Mouse (Mus musculus) retina, postnatal 7 days (tissue): ENCODE data around the gene Ptprc.

Experiments used
- DNase-seq: peaks from one replicate; pipeline ENCODE4 v3.0.0-alpha.2; 2012; ENCODE audit warnings: low read depth, low spot score

The Ptprc gene

GRCm38 (mm10) chr1:138153126-138153525 is 22.4 kb downstream of the Ptprc start:
- DNase-seq: no peak

- no peak for DNase-seq
Observed at GRCm38 (mm10) chr1:138148844-138149243, 26.7 kb downstream of the Ptprc start.

DNA sequence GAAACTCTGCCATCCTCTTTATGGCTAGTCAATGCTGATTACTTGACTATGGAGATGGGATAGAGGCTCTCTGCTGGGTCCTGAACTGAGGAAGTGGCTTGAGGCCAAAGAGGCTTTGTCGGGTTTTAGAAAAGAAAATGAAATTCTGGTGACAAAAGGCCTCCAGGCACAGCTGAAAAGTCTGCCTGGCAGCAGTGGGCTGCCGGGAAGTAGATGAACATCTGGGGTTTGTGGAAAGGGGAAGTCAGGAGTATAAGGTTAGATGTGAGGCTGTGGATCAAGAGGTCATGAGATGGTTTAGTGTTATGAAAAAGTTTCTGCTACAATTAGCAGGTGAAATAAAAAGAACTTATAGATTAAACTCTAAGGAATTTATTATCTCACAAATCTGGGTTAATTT is 29.9 kb downstream of the Ptprc start:
- DNase-seq: no peak

GRCm38 (mm10) chr1:138145148-138145547 is 30.4 kb downstream of the Ptprc start:
- DNase-seq: no peak

- DNase-seq: no peak
Observed at GRCm38 (mm10) chr1:138144365-138144764, 31.1 kb downstream of the Ptprc start.

DNA sequence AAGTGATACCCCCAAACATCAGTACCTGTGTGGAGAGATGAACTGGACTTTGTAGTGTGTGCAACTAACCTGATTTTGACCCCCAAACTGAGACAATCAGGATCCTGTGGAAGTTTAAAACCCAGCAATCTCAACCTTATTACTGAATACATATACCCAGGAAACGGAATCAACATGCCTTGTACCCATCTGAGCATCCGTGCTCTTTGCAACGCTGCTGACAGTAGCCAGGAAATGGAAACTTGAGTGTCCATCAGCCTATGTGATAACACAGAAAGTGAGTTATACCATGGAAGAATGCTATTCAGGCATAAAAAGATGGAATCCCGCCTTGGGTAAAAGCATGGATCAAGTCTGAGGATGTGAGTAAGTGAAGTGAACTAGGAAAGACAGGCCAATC is 34.7 kb downstream of the Ptprc start:
- DNase-seq: no peak

DNA sequence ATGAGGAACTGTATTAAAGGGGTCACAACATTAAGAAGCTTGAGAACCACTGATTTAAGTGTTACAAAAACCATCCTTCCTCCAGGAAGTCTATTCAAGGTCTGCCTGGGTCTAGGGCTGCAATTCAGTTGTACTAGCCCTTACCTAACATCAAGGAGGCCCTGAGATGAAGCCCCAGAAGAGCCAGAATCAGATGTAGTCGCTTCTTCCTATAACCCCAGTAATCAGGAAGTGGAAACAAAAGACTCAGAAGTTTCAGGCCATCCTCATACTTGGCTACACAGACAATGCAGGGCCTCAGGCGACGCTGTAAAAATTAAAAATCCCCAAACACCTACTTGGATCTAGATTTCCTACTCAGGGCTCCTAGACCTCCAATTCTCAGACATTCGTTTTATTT is 37.8 kb downstream of the Ptprc start:
- no peak for DNase-seq

DNA sequence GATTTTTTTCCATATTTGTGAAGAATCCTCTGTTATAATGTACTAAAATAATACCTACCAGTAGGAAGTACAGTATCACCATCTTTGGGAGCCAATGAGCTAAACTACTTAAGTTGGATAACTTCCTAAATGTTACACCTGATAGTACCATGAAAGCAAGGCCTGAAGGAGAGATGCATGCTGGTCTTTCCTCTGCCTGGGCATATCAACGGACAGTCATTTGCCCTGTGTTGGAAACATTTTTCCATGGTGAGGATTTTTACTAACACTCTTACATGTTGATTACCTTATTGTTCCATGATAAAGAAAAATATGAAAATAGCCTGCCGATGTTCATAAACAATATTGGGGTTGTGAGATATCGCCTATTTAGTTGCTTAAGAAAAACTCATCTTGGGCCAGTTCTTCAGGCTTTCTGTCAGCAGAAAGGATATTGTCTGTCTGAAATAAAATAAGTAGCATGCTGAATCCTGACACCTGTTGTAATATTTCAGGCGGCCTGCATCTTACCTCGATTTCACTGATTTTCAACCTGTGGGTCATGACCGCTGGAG is 38.4 kb downstream of the Ptprc start:
- DNase-seq: no peak

- no peak for DNase-seq
Observed at GRCm38 (mm10) chr1:138136373-138136779, 39.1 kb downstream of the Ptprc start.

- DNase-seq: no peak
Observed at GRCm38 (mm10) chr1:138135637-138136372, 39.7 kb downstream of the Ptprc start.

GRCm38 (mm10) chr1:138135117-138135516 is 40.4 kb downstream of the Ptprc start:
- no peak for DNase-seq

DNA sequence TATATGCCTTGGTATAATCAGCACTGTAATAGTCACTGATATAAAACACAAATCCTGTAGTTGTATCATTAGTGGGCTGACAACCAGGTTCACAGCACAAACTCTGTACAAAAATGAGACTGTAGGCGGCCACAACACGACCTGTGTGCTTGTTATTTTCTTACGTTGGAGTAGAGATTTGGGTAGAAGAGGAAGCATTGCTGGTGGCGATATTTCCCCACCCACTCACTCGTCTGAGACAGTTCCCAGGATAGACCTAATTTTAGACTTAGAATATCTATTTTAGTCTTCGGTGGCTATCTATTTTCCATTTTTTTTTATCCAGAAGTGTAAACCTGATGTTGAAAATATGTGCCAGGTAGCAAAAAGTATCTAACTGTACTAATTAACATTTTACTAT is 41.2 kb downstream of the Ptprc start:
- DNase-seq: no peak

- no peak for DNase-seq
Observed at GRCm38 (mm10) chr1:138131739-138132138, 43.8 kb downstream of the Ptprc start.

- peak; percentile 14 for DNase-seq
Observed at GRCm38 (mm10) chr1:138130145-138130544, 45.4 kb downstream of the Ptprc start.

DNA sequence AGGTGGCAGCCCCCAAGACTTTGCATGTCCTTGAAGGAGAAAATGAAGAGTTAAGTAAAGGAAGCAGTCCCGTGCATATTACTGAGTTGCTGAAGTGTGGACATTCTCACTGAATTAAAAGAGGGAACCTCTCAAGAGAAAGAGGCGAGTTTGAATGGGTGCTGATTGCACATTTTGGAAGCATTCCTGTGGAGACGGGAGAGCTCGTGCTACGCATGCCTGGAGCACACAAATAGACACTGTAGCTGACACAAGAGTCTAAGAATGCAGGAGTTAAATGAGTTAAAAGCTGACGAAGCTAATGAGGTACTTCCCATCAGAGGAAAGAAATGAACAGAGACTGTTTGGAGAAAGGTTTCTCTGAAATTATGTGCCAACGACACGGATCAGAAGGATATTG is 48.7 kb downstream of the Ptprc start:
- DNase-seq: no peak

DNA sequence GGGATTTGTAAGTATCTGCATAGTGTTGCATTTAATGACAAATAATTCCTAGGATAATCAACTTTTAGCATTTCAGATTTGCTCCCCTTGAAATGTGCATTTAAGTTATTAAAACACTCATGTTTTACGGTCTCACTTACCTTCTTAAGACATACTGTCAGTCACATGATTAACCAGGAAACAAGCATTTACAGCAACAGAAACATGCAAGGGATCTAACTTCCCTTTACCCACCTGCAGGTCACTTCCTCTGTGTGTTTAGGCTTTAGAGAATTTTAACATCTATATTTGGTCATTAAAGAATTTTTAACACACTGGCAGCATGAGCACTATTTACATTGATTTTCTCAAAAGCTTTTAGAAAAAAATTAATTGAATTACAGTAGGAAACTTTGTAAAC is 50.2 kb downstream of the Ptprc start:
- DNase-seq: no peak

DNA sequence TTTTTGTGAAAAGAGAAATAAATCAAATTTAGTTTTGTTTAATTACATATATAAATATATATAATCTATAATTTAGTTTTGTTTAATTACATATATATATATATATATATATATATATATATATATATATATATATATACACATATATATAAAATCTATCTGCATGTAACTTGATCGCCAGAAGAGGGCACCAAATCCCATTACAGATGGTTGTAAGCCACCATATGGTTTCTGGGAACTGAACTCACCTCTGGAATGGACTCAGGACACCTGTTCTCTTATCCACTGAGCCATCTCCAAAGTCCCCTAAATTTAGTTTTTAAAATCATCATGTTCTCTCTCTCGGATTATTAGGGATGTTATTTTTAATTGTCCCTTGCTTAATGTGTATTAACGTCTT is 51.6 kb downstream of the Ptprc start:
- no peak for DNase-seq

- no peak for DNase-seq
Observed at GRCm38 (mm10) chr1:138119895-138120294, 55.6 kb downstream of the Ptprc start.

GRCm38 (mm10) chr1:138093219-138093618 is 82.3 kb downstream of the Ptprc start:
- no peak for DNase-seq

GRCm38 (mm10) chr1:138085810-138086209 is 89.7 kb downstream of the Ptprc start:
- DNase-seq: peak; percentile 30

DNA sequence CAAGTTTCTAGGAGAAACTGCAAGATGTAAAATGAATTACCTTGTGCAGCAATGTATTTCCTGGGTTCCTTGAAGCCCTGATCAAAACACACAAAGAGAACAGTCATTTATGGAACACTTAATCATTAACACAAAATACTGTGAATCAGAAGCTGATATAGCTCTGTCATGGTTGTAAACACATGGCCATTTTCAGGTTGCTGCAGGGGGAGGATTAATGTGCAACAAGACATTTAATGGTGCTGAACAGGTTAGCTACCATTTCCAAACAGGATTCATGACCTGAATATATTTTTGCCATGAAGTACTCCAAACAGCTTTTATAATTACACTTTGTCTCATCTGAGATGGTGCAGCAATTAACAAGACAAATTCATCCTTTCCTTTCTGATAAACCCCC is 91.8 kb downstream of the Ptprc start:
- DNase-seq: no peak

DNA sequence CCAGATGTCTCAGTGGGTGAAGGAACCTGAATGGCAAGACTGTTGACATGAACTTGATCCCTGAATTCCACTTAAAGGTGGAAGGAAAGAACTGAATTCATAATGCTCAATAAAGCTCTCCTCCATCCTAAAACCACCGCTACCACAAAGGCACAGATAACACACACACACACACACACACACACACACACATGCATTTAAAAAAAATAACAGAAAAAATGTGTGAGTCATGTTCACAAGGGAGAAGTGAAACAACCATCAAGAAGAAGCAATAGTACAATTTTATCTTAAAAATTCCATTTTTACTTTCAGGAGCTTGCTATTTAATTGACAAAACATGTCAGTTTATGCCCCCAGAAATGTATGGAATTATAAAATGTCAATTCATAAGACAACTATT is 95.2 kb downstream of the Ptprc start:
- no peak for DNase-seq

DNA sequence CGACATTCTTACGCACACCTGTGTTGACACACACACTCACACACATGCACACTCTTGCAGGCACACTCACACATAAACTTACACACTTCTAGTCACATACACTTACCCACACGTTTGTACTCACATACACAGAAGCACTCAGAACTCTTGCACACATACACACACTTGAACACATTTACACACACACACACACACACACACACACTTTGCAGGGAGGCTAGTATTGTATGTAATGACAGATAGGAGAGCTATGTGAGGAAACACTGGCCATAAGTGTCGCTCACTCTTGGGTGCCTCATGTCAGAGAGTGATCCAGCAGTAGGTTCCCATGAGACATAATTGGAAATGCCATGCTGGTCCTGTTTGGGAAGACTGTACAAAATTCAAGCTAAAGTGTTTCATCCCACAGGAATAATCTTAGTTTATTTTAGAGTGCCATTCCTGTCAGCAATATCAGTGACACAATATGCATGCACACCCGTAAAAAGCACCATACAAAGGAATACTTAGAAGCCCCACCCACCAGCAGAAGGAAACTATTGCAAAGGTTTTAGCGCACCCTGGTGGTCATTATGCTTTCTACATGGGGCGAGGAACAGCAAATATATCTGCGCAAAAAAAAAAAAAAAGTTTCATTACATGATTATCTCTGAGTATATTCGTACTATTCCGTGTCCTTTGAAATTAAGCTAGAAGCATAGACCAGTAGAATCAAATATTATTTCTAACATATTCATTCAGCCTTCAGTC is 131.1 kb downstream of the Ptprc start:
- peak; percentile 81 for DNase-seq
